Mouse (Mus musculus) 3134 (cell line): ENCODE data around the gene Ryr2.

Source experiments
- DNase-seq: peaks from one replicate; pipeline ENCODE4 v3.0.0-alpha.2; 2011; ENCODE audit warnings: low spot score; ENCODE audit not compliant: insufficient read length; ENCODE audit errors: extremely low read depth

Gene Ryr2

DNA sequence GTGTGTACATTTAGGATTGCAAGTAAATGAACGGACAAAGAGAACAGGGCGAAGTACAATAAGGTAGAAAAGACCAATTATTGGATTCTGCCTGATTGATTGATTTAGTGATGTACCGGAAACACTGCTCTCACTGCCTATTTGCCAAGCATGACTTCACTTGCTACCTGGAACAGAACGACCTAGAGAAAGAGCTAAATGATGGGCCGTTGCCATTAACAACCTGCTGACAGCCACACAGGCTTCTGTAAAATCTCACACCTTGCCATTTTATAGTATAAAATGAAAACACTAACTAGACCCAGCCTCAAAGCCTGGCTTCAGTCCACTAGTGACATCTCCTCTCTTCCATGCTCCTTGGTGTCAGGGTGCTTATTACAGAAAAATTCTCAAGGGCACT is 316.2 kb downstream of the Ryr2 start:
- no peak for DNase-seq

DNA sequence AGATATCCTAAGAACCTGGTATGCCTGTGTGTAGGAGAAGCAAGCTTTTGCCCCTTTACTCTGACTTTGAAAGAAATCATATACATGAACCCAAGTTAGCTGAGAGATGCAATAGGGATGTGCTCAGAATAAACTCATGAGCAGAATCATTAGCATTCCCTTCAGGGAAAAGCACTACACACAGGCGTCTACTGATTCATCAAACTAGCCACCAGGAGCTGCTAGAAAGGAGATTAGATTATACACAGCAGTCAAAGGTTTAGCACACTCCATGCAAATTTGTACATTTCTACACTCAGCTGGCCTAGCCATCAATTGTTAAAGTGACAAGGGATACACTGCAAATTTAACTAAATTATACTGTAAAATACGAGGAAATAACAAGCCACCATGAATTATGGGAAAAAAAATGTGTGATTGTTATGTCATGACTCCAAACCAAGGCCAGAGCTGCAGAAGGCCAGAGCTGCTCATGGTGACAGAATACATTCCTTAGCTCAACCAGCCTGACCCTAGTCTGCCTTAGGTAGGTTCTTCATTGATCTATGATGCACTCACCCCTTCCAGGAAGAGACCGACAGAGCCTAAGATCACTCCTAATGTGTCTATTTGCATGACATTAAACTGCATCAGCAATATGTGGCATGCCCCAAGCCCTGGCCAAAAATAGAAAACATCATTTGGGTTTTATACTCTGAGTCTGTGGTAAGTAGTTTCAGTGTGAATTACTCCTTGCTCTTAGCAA is 324.2 kb downstream of the Ryr2 start:
- DNase-seq, result no peak

DNA sequence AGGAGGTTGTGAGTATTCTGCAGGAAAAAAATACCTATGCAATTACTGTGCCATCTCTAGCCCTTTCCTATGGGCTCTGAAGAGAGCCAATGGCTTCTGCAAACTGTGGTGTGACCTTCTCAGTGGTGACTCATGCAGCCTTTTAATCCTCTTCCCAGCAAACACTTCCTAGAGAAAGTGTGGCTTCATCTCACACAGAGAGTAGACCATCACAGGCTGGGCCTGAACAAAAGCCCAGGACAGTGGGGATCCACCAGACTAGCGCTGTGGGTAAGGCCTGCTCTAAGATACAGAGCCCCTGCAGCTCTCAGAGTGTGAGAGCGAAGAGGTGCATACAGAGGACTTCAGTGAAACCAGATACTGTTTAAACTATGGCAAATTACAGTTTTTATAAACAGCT is 325.7 kb downstream of the Ryr2 start:
- DNase-seq, result no peak

DNA sequence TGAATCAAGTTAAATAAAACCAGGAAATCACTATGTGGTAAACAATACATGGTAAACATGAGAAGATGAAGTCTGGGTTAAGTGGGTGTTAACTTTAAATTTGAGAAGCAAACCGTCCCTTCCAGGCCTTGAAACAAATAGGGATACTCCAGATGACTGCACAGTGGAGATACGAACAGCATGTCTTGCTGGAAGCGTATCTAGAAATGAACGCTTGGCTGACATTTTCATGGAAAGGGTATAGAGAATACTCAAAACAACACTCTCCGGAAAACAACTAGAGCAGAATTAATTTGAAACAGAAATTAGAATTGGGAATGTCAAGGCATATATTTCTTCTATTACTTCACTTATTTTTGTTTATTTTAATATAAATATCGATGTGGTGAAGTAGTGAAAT is 329.0 kb downstream of the Ryr2 start:
- DNase-seq, result no peak

DNA sequence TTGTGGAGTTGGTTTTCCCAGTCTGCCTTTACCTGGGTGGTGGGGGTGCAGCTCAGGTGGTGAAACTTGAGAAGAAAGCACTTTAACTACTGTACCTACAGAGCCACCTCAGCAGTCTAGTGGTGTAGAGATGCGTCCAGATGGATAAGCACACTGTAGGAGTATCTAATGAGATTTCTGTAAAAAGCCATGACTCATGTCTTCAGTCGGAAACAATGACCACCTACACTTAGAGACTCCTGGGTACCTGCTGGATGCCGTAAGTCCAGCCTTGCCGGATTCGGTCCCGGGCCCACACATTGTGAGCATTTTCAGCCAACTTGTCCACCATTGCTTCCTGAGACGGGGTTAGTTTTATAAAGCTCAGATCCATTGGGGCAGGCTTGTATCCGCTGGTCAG is 334.6 kb downstream of the Ryr2 start:
- no peak for DNase-seq

DNA sequence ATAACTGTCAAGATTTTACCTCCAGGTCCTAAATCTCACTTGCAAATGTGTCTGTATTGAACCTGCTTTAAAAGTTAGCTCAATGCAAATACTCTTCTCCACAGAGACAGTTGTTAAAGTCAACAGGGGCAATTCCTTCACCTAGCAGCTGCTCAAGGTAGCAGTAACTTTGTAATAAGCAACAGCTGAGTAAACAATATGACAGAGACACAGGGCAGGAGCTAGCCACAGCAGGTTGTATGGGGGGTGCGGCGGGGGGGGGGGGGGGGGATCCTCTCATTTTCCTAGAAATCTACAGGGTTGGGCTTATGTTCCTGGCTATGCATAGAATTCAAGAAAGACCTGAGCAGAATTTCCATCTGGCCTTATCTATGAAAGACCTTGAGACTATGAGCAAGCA is 339.8 kb downstream of the Ryr2 start:
- no peak for DNase-seq

DNA sequence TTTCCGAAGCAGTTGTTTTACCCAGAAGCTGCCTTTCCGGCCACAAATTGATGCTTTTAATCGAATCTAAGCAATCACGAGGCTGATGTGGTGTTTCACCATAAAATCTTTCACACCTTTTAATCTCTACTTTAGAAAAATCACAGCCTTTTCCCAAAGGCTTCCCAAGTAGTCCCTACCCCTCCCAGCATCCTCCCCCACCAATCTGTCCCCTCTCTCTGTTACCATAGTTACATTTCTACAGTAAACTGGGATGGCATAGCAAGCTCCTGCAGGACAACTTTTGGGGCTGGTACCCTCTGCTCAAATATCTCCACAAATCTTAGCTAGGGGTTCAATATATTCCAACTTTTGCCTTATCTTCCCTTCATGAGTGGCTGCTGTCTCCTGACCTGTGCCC is 342.8 kb downstream of the Ryr2 start:
- no peak for DNase-seq

DNA sequence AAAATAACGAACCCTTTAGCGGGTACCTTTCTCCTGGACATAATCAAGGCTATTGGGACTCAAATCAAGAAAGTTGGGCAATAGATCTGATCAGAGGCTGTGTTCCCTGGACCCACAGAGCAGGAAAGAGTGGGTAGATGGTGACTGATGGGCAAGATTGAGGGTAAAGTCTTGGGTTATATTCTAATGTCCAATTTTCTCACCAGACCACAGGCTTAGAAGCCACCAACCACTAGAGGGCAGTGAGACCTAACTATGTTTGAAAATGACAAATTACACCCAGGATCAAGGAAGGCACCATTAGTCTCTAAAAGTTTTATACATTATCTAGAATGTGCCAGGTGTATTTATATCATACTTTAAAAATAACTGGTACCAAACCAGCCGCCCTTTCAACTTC is 343.6 kb downstream of the Ryr2 start:
- DNase-seq, result no peak

DNA sequence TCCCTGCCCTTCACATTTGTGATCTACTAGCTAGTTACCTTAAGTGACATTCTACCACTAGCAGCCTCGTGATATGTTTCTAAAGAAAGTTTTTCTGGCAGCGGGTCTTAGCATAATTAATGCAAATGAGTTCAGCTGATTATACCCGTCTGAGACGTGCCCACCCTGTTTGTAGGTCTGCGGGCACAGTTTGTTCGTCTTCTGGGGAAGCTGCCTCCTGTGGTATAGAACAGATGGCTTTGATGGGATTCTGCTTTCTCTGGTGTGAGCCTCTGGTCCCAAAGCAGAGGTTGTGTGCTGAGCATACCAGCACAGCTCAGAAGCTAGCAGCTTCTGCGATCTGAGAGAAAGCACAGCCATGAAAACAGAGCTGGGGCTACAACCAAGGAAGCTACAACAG is 348.9 kb downstream of the Ryr2 start:
- DNase-seq, result no peak

DNA sequence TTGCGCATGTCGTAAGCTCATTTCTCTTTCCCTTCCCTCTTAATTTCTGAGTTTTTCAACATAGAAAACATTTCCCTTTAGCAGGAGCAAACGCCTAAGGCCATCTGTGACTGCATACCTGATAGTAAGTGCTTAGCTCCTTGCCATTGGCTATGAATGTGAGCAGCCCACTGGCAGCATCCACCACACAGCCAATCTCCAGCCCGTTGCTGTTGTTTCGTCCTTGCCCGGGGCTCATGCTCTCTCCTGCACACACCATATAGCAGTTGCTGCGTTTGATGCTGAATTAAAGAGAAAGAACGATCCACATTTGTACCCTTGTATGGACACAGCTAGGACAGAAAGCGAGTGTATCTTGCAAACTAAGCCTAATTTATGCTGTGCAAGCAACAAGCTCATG is 361.3 kb downstream of the Ryr2 start:
- no peak for DNase-seq

DNA sequence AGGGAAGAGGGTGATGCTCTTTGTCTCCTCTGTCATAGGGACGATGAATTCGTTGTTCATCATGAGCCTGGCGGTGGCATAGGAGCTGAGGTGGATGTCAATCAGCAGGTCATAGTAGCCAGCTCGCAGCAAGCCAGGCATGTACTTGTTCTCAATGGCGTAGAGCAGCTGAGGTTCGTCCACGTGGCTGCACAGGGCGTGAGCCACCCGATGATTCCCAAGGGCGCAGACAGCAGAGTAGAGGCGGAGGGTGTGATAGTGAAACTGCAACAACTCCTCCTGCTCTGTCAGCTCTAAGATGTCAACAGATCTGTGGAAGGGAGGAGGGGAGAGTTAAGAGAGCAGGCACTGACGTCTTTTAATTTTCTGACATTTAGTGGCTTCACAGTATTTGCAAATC is 368.5 kb downstream of the Ryr2 start:
- peak; percentile 3 for DNase-seq

DNA sequence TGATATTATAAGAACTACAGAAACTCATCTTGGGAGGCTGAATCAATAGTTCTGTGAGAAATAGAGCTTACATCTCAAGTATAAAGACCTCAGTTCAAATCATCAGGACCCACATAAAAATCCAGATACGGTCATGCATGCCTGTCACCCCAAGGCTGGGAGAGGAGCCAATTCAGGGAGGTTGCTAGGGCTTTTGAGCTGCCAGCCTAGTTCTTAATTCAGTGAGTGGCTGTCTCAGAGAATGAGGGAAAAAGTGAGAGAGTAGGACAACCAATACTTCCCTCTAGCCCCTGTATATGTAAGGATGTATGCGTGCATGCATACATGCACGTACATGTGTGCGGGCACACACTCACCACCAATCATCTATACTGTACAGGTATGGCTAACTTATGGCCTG is 390.5 kb downstream of the Ryr2 start:
- no peak for DNase-seq

DNA sequence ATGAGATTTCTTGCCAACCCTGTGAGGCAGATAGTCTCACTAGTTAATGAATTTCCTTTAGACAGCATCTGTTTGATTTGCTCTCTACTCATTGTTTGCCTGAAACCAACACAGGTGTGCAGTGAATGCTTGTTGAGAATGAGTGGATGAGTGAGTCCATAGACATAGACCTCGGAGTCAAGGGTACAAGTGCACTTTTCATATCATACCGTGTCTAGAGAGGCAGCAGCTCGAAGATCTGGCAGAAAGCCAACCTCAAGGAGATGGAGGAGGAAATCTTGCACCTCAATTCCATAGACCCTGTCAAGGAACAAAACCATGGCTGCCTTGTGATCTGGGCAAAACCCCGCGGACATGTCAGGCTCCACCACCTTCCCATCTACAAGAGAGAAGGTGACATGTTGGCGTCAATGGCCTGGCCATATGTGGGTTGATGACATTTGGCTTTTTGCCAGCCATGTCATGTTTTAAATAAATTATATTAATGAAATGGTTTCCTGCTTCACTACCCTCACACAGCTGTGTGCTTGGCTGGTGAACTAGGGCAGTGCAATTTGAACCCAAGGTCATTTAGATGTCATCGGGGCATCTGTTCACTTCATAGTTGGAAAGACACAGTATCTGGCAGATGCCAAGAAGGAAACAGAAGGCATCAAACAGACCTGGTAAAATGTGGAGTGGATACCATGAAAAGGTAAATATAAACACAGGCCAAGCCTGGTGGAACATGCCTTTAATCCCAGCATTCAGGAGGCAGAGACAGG is 396.9 kb downstream of the Ryr2 start:
- no peak for DNase-seq

DNA sequence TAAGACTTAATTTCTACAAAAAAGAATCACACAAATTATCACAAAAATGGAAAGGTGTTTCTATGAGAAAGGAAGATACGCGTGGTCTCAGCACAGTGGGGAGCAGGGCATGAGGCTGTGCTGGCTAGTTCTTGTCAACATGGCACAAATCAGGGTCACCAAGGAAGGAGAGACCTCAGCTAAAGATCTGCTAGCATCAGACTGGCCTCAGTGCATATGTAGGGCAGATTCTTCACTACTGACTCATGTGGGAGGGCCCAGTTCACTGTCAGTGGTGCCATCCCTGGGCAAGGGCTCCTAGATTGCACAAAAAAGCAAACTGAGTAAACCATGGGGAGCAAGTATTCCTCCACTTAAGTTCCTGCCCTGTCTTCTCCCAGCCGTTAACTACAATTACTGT is 405.0 kb downstream of the Ryr2 start:
- DNase-seq, result no peak

DNA sequence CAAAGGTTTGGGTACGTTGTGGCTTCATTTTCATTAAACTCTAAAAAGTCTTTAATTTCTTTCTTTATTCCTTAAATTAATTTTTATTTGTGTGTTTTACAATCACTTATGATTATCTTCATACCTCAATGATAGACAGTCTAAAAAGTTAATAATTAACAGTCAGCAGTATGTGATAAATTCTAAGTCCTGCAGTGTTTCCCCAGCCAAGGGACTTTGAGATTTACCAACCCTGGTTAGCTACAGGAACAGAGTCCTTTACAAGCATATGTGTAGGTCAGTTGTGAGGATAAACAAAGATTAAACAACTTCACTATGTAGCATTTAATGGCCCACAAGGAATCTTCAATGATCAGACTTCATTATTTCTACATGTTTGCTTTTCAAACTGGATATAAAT is 410.2 kb downstream of the Ryr2 start:
- DNase-seq, result no peak

DNA sequence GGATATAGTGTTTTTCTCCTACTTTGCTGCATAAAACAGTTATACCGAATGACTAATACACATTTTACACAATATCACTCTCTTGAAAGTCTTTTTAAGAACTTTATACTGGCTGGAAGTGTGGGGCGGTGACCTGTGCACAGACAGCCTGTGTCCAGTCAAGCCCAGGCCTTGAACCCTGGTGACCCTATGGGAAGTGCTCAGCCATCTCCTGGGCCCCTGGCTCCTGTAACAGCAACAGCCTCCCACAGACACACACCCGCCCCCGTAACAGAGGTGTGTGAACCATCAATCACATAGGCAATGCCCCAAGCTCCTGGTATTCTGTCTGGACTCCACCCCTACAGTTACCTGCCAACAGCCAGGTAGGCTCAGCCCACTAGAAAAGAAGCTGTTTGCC is 424.9 kb downstream of the Ryr2 start:
- no peak for DNase-seq

DNA sequence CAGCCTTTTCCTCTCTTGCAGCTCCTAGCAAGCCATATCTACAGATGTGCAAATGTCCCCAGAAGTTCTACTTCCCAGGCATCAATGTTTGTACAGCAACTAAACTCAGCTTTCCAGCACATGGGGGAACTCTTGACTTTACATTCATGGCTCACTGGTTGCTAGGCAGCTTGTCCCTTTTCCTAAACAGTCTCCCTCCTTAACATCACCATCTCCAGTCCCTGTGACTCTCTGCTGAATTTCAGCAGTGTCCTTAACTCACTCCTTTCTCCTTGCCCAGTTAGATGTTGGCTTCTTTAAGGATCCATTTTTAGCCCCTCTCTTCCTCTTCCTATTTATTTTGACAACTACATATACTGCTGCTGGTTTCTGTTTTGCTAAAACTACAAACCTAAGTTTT is 443.9 kb downstream of the Ryr2 start:
- no peak for DNase-seq

DNA sequence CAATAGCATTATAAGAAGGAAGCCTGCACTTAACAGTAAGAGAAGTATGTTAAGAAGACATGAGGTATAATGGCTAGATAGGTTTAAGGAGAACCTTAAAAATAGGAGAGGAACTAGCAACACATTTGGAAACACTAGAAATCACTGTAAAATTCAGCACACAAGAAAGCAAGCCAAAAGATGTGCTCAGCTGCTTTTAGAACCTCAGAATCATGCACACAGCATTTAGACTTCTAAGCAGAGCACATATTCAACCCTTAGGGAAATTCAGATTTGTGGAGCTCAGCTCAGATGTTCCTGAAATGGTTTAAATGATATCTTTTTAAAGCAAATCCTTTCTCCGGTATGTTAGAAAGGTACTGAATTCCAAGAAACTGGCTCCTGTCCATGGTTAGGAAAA is 461.9 kb downstream of the Ryr2 start:
- no peak for DNase-seq

DNA sequence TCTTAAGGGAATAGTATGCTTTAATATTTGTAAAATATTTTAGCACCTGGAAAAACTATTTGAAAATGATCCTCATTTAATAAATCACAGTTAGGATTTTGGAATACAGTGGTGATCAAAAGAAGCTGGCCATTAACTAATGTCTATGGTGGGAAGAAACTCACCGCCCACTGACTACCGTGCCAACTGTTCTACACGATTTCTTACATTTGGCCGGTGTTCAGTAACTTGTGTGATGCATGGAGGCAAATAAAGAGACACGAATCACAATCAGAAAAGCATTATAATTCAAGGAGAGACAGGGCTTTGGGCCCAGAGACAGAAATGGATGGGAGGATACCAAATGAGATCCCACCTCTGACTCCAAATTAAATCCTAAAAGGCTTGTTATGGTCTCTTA is 470.4 kb downstream of the Ryr2 start:
- no peak for DNase-seq

DNA sequence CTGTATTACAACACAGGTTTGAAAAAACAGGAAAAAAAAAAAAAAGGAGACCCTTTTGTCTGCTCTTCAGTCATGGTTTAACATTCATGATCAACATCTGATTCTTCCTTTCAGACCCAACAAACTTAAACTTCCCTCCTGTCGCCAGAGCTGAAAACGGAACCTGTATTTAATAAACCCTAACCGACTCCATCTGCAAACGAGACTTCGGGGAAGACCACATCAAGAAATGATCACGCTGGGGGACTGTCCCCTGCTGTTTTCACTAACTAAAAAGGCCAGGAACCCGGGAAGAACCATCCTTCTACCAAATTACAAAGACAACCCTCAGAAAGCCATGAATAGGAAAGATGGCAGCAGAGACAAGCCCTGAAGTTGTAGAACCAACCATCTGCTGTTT is 482.2 kb downstream of the Ryr2 start:
- DNase-seq, result no peak

DNA sequence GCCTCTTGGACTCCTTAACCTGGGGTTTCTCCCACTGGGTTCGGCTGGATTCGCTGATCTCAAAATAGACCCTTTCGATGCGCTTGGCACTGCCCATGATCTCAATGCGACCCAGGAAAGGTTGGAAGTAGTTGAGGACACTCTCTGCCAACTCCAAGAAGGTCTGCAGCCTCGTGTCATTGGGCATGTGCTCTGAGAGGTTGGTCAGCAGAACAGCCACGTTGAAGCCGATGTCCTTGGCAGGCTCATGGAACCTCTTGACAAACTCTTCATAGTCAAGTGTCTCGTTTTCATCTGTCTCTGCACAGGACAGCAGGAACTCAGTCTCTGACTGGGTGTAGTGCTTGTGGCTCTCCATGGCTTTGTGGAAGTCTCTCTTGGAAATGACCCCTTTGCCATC is 511.3 kb downstream of the Ryr2 start:
- no peak for DNase-seq

DNA sequence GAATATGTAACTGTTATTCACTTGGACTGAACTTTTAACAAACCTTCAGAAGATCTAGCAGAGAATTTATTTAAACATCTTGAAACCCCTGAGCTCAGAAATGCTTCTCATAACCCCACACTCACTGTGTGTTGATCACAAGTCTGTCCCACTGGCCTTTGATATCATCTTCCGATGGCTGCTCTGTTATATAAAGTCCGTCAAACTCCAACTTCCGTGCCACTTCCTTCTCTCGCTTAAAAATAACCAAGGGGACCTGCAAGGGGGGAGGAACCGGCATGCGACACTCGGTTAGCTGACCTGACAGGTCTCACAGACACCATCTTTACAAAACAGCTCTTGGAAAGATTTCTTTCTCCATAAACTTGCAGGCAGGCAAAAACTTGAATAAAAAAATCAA is 521.5 kb downstream of the Ryr2 start:
- DNase-seq, result no peak

DNA sequence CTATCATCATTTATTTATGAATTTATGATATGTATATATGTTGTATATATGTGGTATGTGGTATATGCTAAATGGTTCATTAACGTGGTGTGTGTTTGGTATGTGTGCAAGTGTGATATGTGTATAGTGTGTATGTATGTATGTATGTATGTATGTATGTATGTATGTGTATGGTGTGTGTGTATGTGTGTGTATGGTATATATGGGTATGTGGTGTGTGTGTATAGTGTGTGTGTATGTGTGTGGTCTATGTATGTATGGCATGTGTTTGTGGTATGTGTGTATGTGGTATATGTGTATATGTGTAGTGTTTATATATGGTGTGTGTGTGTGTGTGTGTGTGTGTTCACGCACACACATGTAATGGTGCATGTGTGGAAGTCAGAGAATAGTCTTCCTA is 534.2 kb downstream of the Ryr2 start:
- no peak for DNase-seq
